Mouse (Mus musculus) thymus, adult 2 months (tissue): ENCODE results near the gene Bpifa1. TPM values are rescaled to one million over a fixed set of nuclear protein-coding genes. Genes with fewer than 3 reads are reported as not detected.

Source experiments
- DNase-seq: peaks from one replicate; pipeline ENCODE4 v3.0.0; 2021
- H3K27ac ChIP-seq: fragments of 200-500 bp; 2 replicates; pipeline ENCODE4 v1.5.1; 2012; ENCODE audit warnings: low read length, control low read depth; ENCODE audit not compliant: control insufficient read depth, insufficient read depth
- H3K27me3 ChIP-seq: fragments of 200-500 bp; 2 replicates; pipeline ENCODE4 v1.6.1; 2012; ENCODE audit warnings: mild to moderate bottlenecking, low read length, moderate library complexity, mixed read lengths; ENCODE audit not compliant: control insufficient read depth, insufficient read depth
- H3K36me3 ChIP-seq: fragments of 200-500 bp; 2 replicates; pipeline ENCODE4 v1.6.1; 2012; ENCODE audit warnings: mild to moderate bottlenecking, low read length, moderate library complexity; ENCODE audit not compliant: control insufficient read depth, insufficient read depth
- H3K4me1 ChIP-seq: fragments of 200-500 bp; replicated peaks from 2 replicates; pipeline ENCODE4 v1.6.1; 2012; ENCODE audit warnings: low read length; ENCODE audit not compliant: control insufficient read depth, insufficient read depth
- H3K4me3 ChIP-seq: fragments of 200-500 bp; 2 replicates; pipeline ENCODE4 v1.5.1; 2012; ENCODE audit warnings: mild to moderate bottlenecking, low read length, control low read depth, moderate library complexity; ENCODE audit not compliant: control insufficient read depth, insufficient read depth
- CTCF ChIP-seq: fragments of 200-500 bp; IDR thresholded peaks from 2 replicates; pipeline ENCODE4 v1.5.1; 2012; ENCODE audit warnings: mild to moderate bottlenecking, control low read depth, low read length, moderate library complexity, borderline replicate concordance; ENCODE audit not compliant: control insufficient read depth, poor library complexity, insufficient read depth; ENCODE audit errors: extremely low read depth
- POLR2A ChIP-seq: fragments of 200-500 bp; IDR thresholded peaks from 2 replicates; pipeline ENCODE4 v1.6.1; 2012; ENCODE audit warnings: mild to moderate bottlenecking, low read length, control low read depth, moderate library complexity; ENCODE audit not compliant: control insufficient read depth, poor library complexity, insufficient read depth; ENCODE audit errors: extremely low read depth
- WGBS: fragments of 180-500 bp; shearing (Covaris S2); methylation state at CpG from one replicate; pipeline ENCODE4 v1.1.7; 2018; 5-methylcytosine and 5-hydroxymethylcytosine counted together
- polyA plus RNA-seq: library from polyadenylated mRNA; depleted of rRNA; stranded (reverse); fragments of >200 nt; gene quantifications from 2 replicates; pipeline ENCODE4 v1.2.3, GENCODE M21; 2012

Bpifa1 gene
- polyA plus RNA-seq, 1 experiment = 33.0 TPM

- H3K36me3 ChIP-seq = no peaks in the 10 kb centered on the region
- H3K27ac ChIP-seq = no peak overlapping the region
- no peak overlapping the region for H3K4me3 ChIP-seq
- no peaks in the 10 kb centered on the region for H3K4me1 ChIP-seq
- WGBS = 62% methylated on average over 3 of the region's 3 CpGs
- no peaks in the 10 kb centered on the region for H3K27me3 ChIP-seq
- no peak for DNase-seq
- no peak for TF ChIP-seq POLR2A
Measured at GRCm38 (mm10) chr2:154185748-154186147, 43.1 kb downstream of the Bpifa1 start.

- TF ChIP-seq CTCF (no peak), POLR2A (no peak)
- no peak overlapping the region for H3K27ac ChIP-seq
- no peak for DNase-seq
- H3K4me1 ChIP-seq = no peaks in the 10 kb centered on the region
- WGBS = 46% methylated on average over 5 of the region's 5 CpGs
- no peak overlapping the region for H3K4me3 ChIP-seq
- no peaks in the 10 kb centered on the region for H3K36me3 ChIP-seq
- H3K27me3 ChIP-seq = no peaks in the 10 kb centered on the region
Measured at GRCm38 (mm10) chr2:154187468-154187867, 44.8 kb downstream of the Bpifa1 start.

- TF ChIP-seq CTCF (no peak), POLR2A (no peak)
- Histone ChIP-seq H3K4me1 (no peaks in the 10 kb centered on the region), H3K27ac (no peak overlapping the region), H3K27me3 (no peaks in the 10 kb centered on the region), H3K4me3 (no peak overlapping the region), H3K36me3 (no peaks in the 10 kb centered on the region)
- 89% methylated on average over 7 of the region's 7 CpGs for WGBS
- DNase-seq = no peak
Measured at GRCm38 (mm10) chr2:154189877-154190434, 47.3 kb downstream of the Bpifa1 start.

- DNase-seq = no peak
- Histone ChIP-seq H3K4me3 (no peak within 1 kb of the TSS), H3K27ac (no peak within 1 kb of the TSS), H3K27me3 (no peaks in the 10 kb centered on the region), H3K36me3 (no peaks in the 10 kb centered on the region), H3K4me1 (no peaks in the 10 kb centered on the region)
- no peak for TF ChIP-seq POLR2A
- TF ChIP-seq CTCF = no peak
- WGBS = 87% methylated on average over 11 of the region's 11 CpGs
Measured at GRCm38 (mm10) chr2:154190546-154191258, 48.0 kb downstream of the Bpifa1 start, which contains the start of gene Bpifb1. Gene Bpifb1 (plus strand): TSS chr2:154190818.

GRCm38 (mm10) chr2:154192141-154192540 is 49.5 kb downstream of the Bpifa1 start:
- WGBS = 78% methylated on average over 2 of the region's 2 CpGs
- H3K27ac ChIP-seq = no peak overlapping the region
- no peak for TF ChIP-seq CTCF
- TF ChIP-seq POLR2A = no peak
- H3K36me3 ChIP-seq = no peaks in the 10 kb centered on the region
- DNase-seq = no peak
- no peak overlapping the region for H3K4me3 ChIP-seq
- no peaks in the 10 kb centered on the region for H3K4me1 ChIP-seq
- H3K27me3 ChIP-seq = no peaks in the 10 kb centered on the region

GRCm38 (mm10) chr2:154193071-154193470 is 50.4 kb downstream of the Bpifa1 start:
- no peak for DNase-seq
- Histone ChIP-seq H3K27ac (no peak overlapping the region), H3K36me3 (no peaks in the 10 kb centered on the region), H3K27me3 (no peaks in the 10 kb centered on the region), H3K4me3 (no peak overlapping the region), H3K4me1 (no peaks in the 10 kb centered on the region)
- no peak for TF ChIP-seq CTCF
- TF ChIP-seq POLR2A = no peak
- whole genome bisulfite sequencing = 93% methylated on average over 4 of the region's 4 CpGs
